Mouse (Mus musculus) c-Kit-positive CD71-negative TER-119-negative erythroid progenitor cells, embryonic 14.5 days (primary cell): ENCODE results near the gene Hes6.
A peak's percentile ranks its signal among the peaks of the same experiment; 100 is the strongest.

Experiments
- DNase-seq: peaks from one replicate; pipeline ENCODE4 v3.0.0-alpha.2; 2013; ENCODE audit warnings: low read depth

The Hes6 gene

DNA sequence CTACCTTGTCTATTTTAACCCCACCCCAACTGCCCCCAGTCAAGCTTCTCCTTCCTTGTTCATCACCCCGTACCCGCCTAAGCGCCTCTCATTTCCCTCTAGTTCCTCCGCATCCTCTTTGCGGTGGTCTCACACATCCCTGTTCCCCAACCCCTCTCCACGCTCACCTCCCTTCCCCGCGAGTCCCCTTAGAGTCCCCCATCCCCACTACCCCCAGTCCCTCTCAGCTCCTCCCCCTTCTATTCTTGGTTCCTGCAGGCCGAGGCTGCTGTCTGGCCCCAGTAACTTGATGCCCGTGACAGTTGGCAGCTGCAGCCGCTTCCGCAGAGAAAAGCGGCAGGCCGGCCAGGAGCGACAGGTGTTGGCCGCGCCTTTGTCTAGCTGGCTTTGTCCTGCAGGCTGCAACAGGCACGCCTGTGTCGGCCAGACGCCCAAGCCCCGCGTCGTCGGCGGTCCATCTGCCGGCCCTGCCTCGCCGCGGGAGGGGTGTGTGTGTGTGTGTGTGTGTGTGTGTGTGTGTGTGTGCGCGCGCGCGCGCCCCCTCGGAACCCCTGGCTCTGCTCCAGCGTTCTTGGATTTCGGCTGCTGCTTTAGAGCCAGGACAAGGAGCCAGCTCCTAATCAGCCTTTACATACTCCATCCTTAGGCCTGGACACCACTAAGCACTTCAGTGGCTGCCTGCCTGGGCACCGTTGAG is at the start of gene Hes6:
Gene Hes6 (minus strand): TSS at position 141 of the 697 bp plus-strand sequence.
- peak; percentile 23 for DNase-seq

DNA sequence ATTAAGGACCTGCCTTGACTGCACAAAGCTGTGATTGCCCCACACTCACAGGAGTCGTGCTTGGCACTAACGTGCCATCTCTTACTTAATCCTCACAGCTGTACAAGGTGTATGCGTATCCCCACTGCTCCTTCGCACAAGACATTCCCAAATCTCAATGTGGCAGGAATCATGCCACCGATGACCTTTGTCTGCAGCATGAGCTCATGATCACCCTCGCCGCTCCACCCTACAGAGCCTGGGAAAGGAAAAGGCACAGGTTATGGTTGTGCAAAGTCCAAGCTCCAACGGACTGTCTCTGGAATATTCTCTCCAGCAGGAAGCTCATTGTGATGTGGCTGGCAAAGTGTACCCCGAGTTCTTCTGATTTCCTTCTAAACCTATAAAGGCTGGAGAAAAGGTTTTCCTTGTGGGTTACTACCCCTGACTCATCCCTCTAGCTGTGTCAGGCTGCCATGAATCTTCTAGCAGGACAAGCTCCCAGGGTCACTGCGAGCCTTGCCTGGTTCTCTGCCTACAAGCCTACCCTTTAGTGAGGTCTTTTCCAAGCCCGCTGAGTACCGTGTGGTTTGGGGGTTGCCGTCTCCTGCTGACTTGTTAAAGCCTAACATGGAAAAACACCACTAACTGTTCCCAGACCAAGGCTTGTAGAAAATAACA is 49.6 kb upstream of the Hes6 start:
- no peak for DNase-seq

DNA sequence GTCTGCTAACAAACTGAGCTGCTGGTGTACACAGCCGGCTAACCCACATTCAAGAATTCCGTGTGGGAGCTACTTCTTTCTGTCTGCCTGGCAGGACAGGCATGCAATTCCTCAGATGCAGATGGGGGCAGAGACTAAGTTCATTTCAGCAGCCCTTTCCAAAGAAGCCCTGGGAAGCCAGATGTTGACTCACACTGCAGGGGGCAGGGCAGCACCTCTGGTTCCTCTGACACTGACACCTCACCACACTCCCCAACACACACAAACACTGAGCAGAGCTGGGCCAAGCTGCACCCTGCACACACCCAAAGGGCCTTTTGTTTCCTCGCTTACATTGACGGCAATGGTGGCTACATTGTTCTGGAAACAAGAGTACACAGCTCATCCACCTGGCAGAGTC is 46.7 kb upstream of the Hes6 start:
- DNase-seq = no peak

GRCm38 (mm10) chr1:91460069-91460468 is 46.2 kb upstream of the Hes6 start:
- DNase-seq = no peak

DNA sequence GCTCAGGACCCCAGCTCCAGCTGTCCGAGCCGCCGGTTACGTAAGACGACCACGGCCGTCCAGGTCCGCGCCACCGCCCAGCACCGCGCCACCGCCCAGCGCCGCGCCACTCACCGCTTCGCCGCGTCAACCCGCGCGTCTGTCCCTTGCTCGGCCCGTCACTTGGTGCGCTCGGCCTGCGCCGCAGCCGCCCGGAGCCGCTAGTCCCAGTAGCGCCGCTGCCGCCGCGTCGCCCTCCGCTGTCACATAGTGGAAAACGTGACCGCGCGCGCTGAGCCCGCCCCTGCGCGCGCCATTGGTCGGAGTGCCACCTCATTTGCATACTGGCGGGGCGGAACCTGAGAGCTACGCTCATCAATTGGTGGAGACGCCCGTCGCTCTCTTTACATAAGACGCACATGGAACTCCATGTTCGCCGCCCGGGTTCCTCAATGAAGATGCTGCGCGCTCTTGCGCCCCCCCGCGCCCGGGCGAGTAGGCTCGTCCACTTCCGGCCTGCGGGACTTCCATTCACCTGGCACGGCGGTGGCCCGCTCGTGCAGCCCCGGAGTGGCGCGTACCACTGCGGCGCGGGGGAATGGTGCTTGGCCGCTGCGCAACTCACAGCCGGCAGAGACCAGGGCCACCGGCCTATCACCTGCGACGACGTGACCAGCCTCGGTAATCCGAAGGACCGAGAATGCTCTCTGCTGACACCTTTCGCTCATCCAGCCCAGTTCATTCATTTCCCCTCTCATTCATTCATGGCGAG is 45.4 kb upstream of the Hes6 start, which contains the start of gene Per2:
Gene Per2 (minus strand): TSS at position 266 of the 751 bp plus-strand sequence.
- peak; percentile 99 for DNase-seq

DNA sequence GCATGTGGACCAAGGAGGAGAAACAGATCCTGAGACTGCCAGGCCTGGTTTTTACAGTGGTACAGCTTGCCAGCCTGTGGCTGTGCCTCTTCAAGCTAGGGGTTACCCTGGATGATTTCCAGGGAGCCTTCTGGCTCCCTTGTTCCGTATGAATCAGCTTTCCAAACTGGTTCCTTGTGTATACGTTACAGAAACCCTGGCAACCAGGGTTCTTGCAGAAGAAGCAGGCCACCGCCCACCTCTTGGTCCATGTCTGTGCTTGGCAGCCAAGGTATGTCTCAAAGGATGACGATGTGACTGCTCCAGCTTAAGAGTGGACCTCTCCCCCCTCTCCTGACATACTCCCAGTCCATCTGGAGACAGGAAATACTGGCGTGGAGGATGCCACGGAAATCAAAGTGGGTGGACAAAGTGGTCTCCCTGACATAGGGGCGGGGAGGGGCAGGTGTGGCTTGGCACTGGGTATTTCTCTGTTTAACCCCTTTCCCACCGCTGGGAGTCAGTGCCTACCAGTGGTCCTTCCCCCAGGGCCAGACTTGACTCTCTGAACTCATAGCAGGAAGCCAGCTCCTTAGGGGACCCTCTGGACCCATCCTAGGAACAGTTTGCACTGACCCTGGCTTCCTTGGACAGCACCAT is 44.5 kb upstream of the Hes6 start:
- DNase-seq = no peak

DNA sequence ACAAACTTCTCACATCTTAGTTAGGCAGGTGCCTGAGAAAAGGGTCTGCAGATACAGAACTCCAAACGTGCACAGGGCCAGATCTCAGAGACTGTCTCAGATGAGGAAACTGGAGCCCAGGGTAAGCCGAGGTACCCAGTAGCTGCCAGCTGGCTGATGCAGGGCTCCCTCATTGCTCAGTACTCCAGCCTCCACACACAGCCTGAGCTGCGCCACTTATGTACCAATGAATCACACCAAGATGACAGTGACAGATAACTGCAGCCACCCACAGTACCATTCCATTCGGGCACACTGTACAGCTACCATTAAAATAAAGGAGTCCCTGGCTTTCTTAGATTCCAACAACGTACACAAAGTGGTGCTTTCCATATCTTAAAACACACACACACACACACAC is 43.9 kb upstream of the Hes6 start:
- DNase-seq = no peak

DNA sequence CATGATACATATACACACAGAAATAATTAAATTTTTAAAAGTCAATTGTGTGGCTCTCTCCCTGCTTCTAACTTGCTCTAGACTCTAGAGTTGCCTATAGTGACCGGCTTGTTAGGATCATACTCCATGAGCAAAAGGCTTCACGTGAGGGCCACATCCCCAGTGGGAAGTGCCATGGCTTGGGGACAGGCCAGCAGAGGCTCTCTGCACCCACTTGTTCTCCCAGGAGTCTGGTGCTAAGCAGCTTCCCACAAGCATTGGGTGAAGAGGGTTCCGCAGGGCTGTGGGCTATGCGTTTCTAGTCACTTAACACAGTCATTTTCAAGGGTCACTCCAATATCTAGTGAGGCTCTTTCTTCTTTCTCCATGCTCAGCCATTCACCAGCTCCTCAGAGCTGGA is 43.3 kb upstream of the Hes6 start:
- no peak for DNase-seq

DNA sequence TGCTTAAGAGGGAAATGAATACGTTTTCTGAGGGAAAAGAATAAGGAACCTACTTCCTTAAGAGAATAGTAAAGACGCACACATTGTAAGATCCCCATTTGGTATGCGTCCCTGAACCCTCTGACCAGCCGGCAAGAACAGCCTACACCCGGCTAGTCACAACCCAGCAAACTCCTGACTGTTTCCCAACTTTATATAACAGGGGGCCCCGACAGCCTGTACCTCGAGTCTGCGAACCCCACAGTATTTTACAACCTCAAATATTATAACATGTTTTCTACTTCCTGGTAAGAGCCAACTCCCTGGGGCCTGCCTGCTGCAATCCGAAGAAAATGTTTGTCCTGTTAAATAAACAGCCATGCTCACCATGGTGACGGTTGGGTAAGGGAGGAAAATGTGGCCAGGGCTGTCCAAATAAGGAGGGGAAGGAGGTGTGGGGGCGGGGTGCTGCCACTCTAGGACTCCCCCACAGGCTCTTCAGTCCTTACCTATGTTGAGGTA is 42.5 kb upstream of the Hes6 start:
- peak; percentile 54 for DNase-seq

GRCm38 (mm10) chr1:91455661-91456161 is 41.9 kb upstream of the Hes6 start:
- DNase-seq = no peak

DNA sequence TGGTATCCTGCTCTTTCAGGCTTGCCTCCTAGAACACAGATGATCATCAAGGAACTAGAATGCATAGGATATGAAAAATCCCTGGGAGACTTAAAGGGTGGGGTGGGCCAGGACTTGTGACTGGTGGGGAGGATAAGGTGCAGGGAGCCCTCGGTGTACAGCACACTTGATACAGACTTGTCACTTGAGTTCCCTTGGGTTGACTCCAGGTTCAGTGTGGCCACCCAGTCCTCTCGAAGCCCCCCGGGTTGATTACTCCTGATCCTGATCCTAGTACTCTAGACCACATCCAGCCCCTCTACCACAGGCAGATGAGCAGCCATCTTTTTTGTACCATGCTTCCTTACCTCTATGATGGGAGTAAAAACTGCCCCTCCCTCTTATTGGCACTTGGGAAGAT is 41.1 kb upstream of the Hes6 start:
- DNase-seq = no peak

GRCm38 (mm10) chr1:91454366-91454765 is 40.5 kb upstream of the Hes6 start:
- DNase-seq = no peak

DNA sequence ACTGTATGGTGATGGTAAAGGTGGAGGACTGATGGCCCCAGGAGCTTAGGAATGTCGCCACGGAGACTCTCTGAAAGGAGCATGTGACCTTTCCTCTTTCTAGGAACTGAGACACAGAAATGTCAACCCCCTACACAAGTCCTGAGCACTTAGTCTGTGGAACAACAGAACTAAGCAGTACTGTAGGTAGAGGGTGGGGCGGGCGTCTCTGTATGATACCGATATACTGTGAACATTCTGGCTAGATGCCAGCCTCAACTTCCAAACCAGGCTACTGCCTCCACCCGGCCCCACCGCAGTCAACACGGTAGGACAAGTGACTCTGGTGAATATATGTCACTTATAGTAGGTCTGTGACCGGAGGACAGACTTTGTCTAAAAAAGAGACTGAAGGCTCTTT is 40.1 kb upstream of the Hes6 start:
- no peak for DNase-seq

GRCm38 (mm10) chr1:91451547-91452084 is 37.8 kb upstream of the Hes6 start:
- DNase-seq = no peak

- no peak for DNase-seq
These were observed 37.0 kb upstream of the Hes6 start for GRCm38 (mm10) chr1:91450851-91451250.

GRCm38 (mm10) chr1:91448688-91449087 is 34.9 kb upstream of the Hes6 start:
- DNase-seq = no peak

DNA sequence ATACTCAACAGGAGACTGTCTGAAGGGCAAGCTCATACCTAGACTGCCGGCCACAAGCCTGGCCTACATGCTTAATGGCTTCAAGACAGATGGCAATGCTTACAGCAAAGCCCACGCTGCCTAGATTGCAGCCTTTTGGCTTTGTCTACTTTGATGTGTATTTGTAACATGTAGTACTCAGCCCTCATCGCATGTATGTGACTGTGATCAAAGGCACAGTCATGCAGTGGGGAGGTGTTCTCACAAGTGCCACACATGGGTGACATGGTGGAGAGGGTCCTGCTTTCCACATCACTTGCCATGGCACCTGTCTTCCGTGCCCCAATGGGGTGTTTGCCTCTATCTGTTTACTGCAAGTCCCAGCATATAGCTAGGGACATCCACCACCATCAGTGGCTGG is 32.7 kb upstream of the Hes6 start:
- no peak for DNase-seq

GRCm38 (mm10) chr1:91446060-91446459 is 32.2 kb upstream of the Hes6 start:
- no peak for DNase-seq

GRCm38 (mm10) chr1:91444841-91445830 is 31.3 kb upstream of the Hes6 start:
- no peak for DNase-seq

GRCm38 (mm10) chr1:91442350-91442990 is 28.6 kb upstream of the Hes6 start:
- DNase-seq = no peak
